Mouse (Mus musculus): Measurements from ENCODE around the gene Gucy1b2. TPM values are rescaled to one million over a fixed set of nuclear protein-coding genes. Genes with fewer than 3 reads are reported as not detected.

Gene Gucy1b2
- polyA plus RNA-seq, 1 experiment from 2014 or later = not detected

- no peak for ATAC-seq (ENCODE audit: low FRiP score, low TSS enrichment)
- 26% methylated on average over 1 of the region's 1 CpGs for WGBS
Measured at GRCm38 (mm10) chr14:62416742-62417134, 39.4 kb downstream of the Gucy1b2 start.

GRCm38 (mm10) chr14:62416007-62416741, 39.9 kb downstream of the Gucy1b2 start:
- Histone ChIP-seq H3K4me1 (ENCODE audit: insufficient read depth, low read length) (0 out of 2 replicates have a peak, but pooled peaks cover 5% of the 10 kb centered on the region), H3K27me3 (ENCODE audit: insufficient read depth, low read length) (no peaks in the 10 kb centered on the region), H3K36me3 (ENCODE audit: insufficient read depth, low read length) (no peaks in the 10 kb centered on the region), H3K9ac (replicated peaks; ENCODE audit: low read length) (no peak overlapping the region), H3K4me3 (ENCODE audit: low read length) (no peak overlapping the region), H3K27ac (ENCODE audit: low read length) (no peak overlapping the region), H3K9me3 (ENCODE audit: low read length) (no peaks in the 10 kb centered on the region), H3K4me2 (replicated peaks; ENCODE audit: low read depth, low read length) (no peak overlapping the region)
- no peak for ATAC-seq (ENCODE audit: low FRiP score, low TSS enrichment)
- WGBS = 52% methylated on average over 7 of the region's 7 CpGs

More at GRCm38 (mm10) chr14:62416742-62417134, 39.4 kb downstream of the Gucy1b2 start:
- Histone ChIP-seq H3K4me1 (ENCODE audit: insufficient read depth, low read length) (0 out of 2 replicates have a peak, but pooled peaks cover 5% of the 10 kb centered on the region), H3K4me2 (replicated peaks; ENCODE audit: low read depth, low read length) (no peak overlapping the region), H3K9me3 (ENCODE audit: low read length) (no peaks in the 10 kb centered on the region), H3K27me3 (ENCODE audit: insufficient read depth, low read length) (no peaks in the 10 kb centered on the region), H3K36me3 (ENCODE audit: insufficient read depth, low read length) (no peaks in the 10 kb centered on the region), H3K27ac (ENCODE audit: low read length) (no peak overlapping the region), H3K4me3 (ENCODE audit: low read length) (no peak overlapping the region), H3K9ac (replicated peaks; ENCODE audit: low read length) (no peak overlapping the region)

- H3K27me3 ChIP-seq (ENCODE audit: insufficient read depth, low read length) = no peaks in the 10 kb centered on the region
- 90% methylated on average over 2 of the region's 2 CpGs for WGBS
Measured at GRCm38 (mm10) chr14:62395346-62395745, 60.7 kb downstream of the Gucy1b2 start.

GRCm38 (mm10) chr14:62392754-62393153, 63.3 kb downstream of the Gucy1b2 start:
- WGBS = 37% methylated on average over 4 of the region's 4 CpGs
- H3K9ac ChIP-seq (replicated peaks; ENCODE audit: low read length) = no peak overlapping the region
- no peaks in the 10 kb centered on the region for H3K36me3 ChIP-seq (ENCODE audit: insufficient read depth, low read length)
- H3K27me3 ChIP-seq (ENCODE audit: insufficient read depth, low read length) = no peaks in the 10 kb centered on the region
- no peak overlapping the region for H3K4me2 ChIP-seq (replicated peaks; ENCODE audit: low read depth, low read length)
- ATAC-seq (ENCODE audit: low FRiP score, low TSS enrichment) = no peak
- H3K4me3 ChIP-seq (ENCODE audit: low read length) = no peak overlapping the region
- no peaks in the 10 kb centered on the region for H3K4me1 ChIP-seq (ENCODE audit: insufficient read depth, low read length)
- H3K9me3 ChIP-seq (ENCODE audit: low read length) = no peaks in the 10 kb centered on the region
- no peak overlapping the region for H3K27ac ChIP-seq (ENCODE audit: low read length)

More at GRCm38 (mm10) chr14:62395346-62395745, 60.7 kb downstream of the Gucy1b2 start:
- Histone ChIP-seq H3K9me3 (ENCODE audit: low read length) (no peaks in the 10 kb centered on the region), H3K27ac (ENCODE audit: low read length) (no peak overlapping the region), H3K36me3 (ENCODE audit: insufficient read depth, low read length) (no peaks in the 10 kb centered on the region), H3K9ac (replicated peaks; ENCODE audit: low read length) (no peak overlapping the region), H3K4me3 (ENCODE audit: low read length) (no peak overlapping the region), H3K4me1 (ENCODE audit: insufficient read depth, low read length) (no peaks in the 10 kb centered on the region), H3K4me2 (replicated peaks; ENCODE audit: low read depth, low read length) (no peak overlapping the region)
- no peak for ATAC-seq (ENCODE audit: low FRiP score, low TSS enrichment)

- Histone ChIP-seq H3K36me3 (ENCODE audit: insufficient read depth, low read length) (no peaks in the 10 kb centered on the region), H3K4me3 (ENCODE audit: low read length) (no peak overlapping the region), H3K9ac (replicated peaks; ENCODE audit: low read length) (no peak overlapping the region), H3K27me3 (ENCODE audit: insufficient read depth, low read length) (no peaks in the 10 kb centered on the region), H3K27ac (ENCODE audit: low read length) (no peak overlapping the region), H3K4me1 (ENCODE audit: insufficient read depth, low read length) (no peaks in the 10 kb centered on the region), H3K4me2 (replicated peaks; ENCODE audit: low read depth, low read length) (no peak overlapping the region), H3K9me3 (ENCODE audit: low read length) (no peaks in the 10 kb centered on the region)
- 86% methylated on average over 9 of the region's 9 CpGs for WGBS
- no peak for ATAC-seq (ENCODE audit: low FRiP score, low TSS enrichment)
Measured at GRCm38 (mm10) chr14:62389729-62390536, 66.2 kb downstream of the Gucy1b2 start.

- no peaks in the 10 kb centered on the region for H3K27me3 ChIP-seq (ENCODE audit: insufficient read depth, low read length)
- H3K4me3 ChIP-seq (ENCODE audit: low read length) = no peak overlapping the region
- no peak overlapping the region for H3K9ac ChIP-seq (replicated peaks; ENCODE audit: low read length)
- no peaks in the 10 kb centered on the region for H3K4me1 ChIP-seq (ENCODE audit: insufficient read depth, low read length)
- H3K27ac ChIP-seq (ENCODE audit: low read length) = no peak overlapping the region
- no peaks in the 10 kb centered on the region for H3K36me3 ChIP-seq (ENCODE audit: insufficient read depth, low read length)
- no peak for ATAC-seq (ENCODE audit: low FRiP score, low TSS enrichment)
- no peak overlapping the region for H3K4me2 ChIP-seq (replicated peaks; ENCODE audit: low read depth, low read length)
- H3K9me3 ChIP-seq (ENCODE audit: low read length) = no peaks in the 10 kb centered on the region
- 81% methylated on average over 6 of the region's 6 CpGs for WGBS
Measured at GRCm38 (mm10) chr14:62389064-62389728, 66.9 kb downstream of the Gucy1b2 start.

GRCm38 (mm10) chr14:62383786-62384299, 72.2 kb downstream of the Gucy1b2 start:
- 81% methylated on average over 3 of the region's 3 CpGs for WGBS
- no peak overlapping the region for H3K4me2 ChIP-seq (replicated peaks; ENCODE audit: low read depth, low read length)
- no peak overlapping the region for H3K9ac ChIP-seq (replicated peaks; ENCODE audit: low read length)
- no peaks in the 10 kb centered on the region for H3K27me3 ChIP-seq (ENCODE audit: insufficient read depth, low read length)
- no peak overlapping the region for H3K4me3 ChIP-seq (ENCODE audit: low read length)
- H3K36me3 ChIP-seq (ENCODE audit: insufficient read depth, low read length) = no peaks in the 10 kb centered on the region
- H3K27ac ChIP-seq (ENCODE audit: low read length) = no peak overlapping the region
- no peak for ATAC-seq (ENCODE audit: low FRiP score, low TSS enrichment)
- no peaks in the 10 kb centered on the region for H3K9me3 ChIP-seq (ENCODE audit: low read length)
- H3K4me1 ChIP-seq (ENCODE audit: insufficient read depth, low read length) = no peaks in the 10 kb centered on the region

GRCm38 (mm10) chr14:62383109-62383508, 73.0 kb downstream of the Gucy1b2 start:
- 94% methylated on average over 3 of the region's 3 CpGs for WGBS
- H3K4me3 ChIP-seq (ENCODE audit: low read length) = no peak overlapping the region
- ATAC-seq (ENCODE audit: low FRiP score, low TSS enrichment) = no peak
- H3K27ac ChIP-seq (ENCODE audit: low read length) = no peak overlapping the region
- no peaks in the 10 kb centered on the region for H3K4me1 ChIP-seq (ENCODE audit: insufficient read depth, low read length)
- no peaks in the 10 kb centered on the region for H3K9me3 ChIP-seq (ENCODE audit: low read length)
- no peaks in the 10 kb centered on the region for H3K36me3 ChIP-seq (ENCODE audit: insufficient read depth, low read length)
- H3K4me2 ChIP-seq (replicated peaks; ENCODE audit: low read depth, low read length) = no peak overlapping the region
- no peaks in the 10 kb centered on the region for H3K27me3 ChIP-seq (ENCODE audit: insufficient read depth, low read length)
- H3K9ac ChIP-seq (replicated peaks; ENCODE audit: low read length) = no peak overlapping the region

- WGBS = 85% methylated on average over 6 of the region's 6 CpGs
- no peaks in the 10 kb centered on the region for H3K9me3 ChIP-seq (ENCODE audit: low read length)
- H3K9ac ChIP-seq (replicated peaks; ENCODE audit: low read length) = no peak overlapping the region
- H3K4me1 ChIP-seq (ENCODE audit: insufficient read depth, low read length) = peaks cover 4% of the 10 kb centered on the region; the same call in 1 of the 2 replicates
- H3K36me3 ChIP-seq (ENCODE audit: insufficient read depth, low read length) = peaks cover 5% of the 10 kb centered on the region; the same call in 1 of the 2 replicates
- no peak overlapping the region for H3K4me2 ChIP-seq (replicated peaks; ENCODE audit: low read depth, low read length)
- no peak overlapping the region for H3K4me3 ChIP-seq (ENCODE audit: low read length)
- H3K27me3 ChIP-seq (ENCODE audit: insufficient read depth, low read length) = no peaks in the 10 kb centered on the region
- no peak for ATAC-seq (ENCODE audit: low FRiP score, low TSS enrichment)
- no peak overlapping the region for H3K27ac ChIP-seq (ENCODE audit: low read length)
Measured at GRCm38 (mm10) chr14:62380606-62381005, 75.5 kb downstream of the Gucy1b2 start.
